Mouse (Mus musculus) E14TG2a.4 (cell line): ENCODE measurements at regions not wholly inside any gene's neighbourhood (a gene's known extent, or its start where the extent isn't known, plus 50 kb on each side); places are given as distances from the start of the nearest gene placed in this dataset.

ENCODE experiments used
- CTCF ChIP-seq: conservative IDR thresholded peaks from 2 replicates; pipeline ENCODE4 v1.5.1; 2014; ENCODE audit warnings: low read length
- POU5F1 ChIP-seq: IDR thresholded peaks from 2 replicates; pipeline ENCODE4 v1.6.1; 2014; ENCODE audit warnings: low read length, borderline replicate concordance

GRCm38 (mm10) chr16:51386456-51386855 is 644.6 kb upstream of the Cblb start:
- TF ChIP-seq CTCF: no peak
- no peak for TF ChIP-seq POU5F1
